8 mouse cellular contexts compared by ENCODE assay signal in genomic region chr2:174564817-174565216, GRCm38 (mm10).
DNase-seq lines count a peak whose midpoint lies in the region; ATAC-seq and TF ChIP-seq lines count a peak whose summit lies in the region.
"Had no signal": no experiment of that assay in that cellular context is flagged by ENCODE, and none has a peak within 500 bp of the region (broad histone marks: within the 10 kb centered on the region; RNA-seq: fewer than 3 reads in every experiment).

No protein-coding gene starts in this region.

- no peak overlapping the region for H3K4me2 ChIP-seq in liver, embryonic 12.5 days
- H3K4me2 ChIP-seq in forebrain, embryonic 16.5 days (ENCODE audit: low read length), result no peak overlapping the region
- H3K4me2 ChIP-seq in midbrain, postnatal 0 days (ENCODE audit: low read depth, low read length, poor library complexity, severe bottlenecking), result no peak overlapping the region

- no peaks in the 10 kb centered on the region for H3K27me3 ChIP-seq in liver, embryonic 12.5 days (replicated peaks)
- H3K27me3 ChIP-seq in forebrain, embryonic 16.5 days (replicated peaks; ENCODE audit: control insufficient read depth, insufficient read depth, low read length), result no peaks in the 10 kb centered on the region
- H3K27me3 ChIP-seq in midbrain, postnatal 0 days (ENCODE audit: insufficient read depth, low read length), result no peaks in the 10 kb centered on the region

- H3K27ac ChIP-seq in liver, embryonic 12.5 days, result no peak overlapping the region
- H3K27ac ChIP-seq in forebrain, embryonic 16.5 days (ENCODE audit: low read length), result no peak overlapping the region; the same call in 1 of the 2 replicates
- H3K27ac ChIP-seq in midbrain, postnatal 0 days (ENCODE audit: low read depth, low read length), result peak overlapping the region; percentile 68
- H3K27ac ChIP-seq: kidney, postnatal 0 days had no signal

- no peak overlapping the region for H3K4me3 ChIP-seq in liver, embryonic 12.5 days
- no peak overlapping the region for H3K4me3 ChIP-seq in forebrain, embryonic 16.5 days (replicated peaks; ENCODE audit: low read length)
- H3K4me3 ChIP-seq in midbrain, postnatal 0 days (ENCODE audit: low read depth, low read length), result no peak overlapping the region

- DNase-seq in liver, result no peak
- DNase-seq in embryo, embryonic 10.5 days (ENCODE audit: low spot score), result peak; percentile 30
- peak; percentile 73 for DNase-seq in midbrain, postnatal 0 days (ENCODE audit: low spot score)
- DNase-seq in cerebellum, adult 11-12 months, result no peak
- DNase-seq in right cerebral cortex, postnatal 36 days (ENCODE audit: low spot score in 2 of 2), result no peak

- ATAC-seq in liver, embryonic 12.5 days, result 0 out of 2 replicates have a peak, but pooled peaks have one; percentile 12
- ATAC-seq in forebrain, embryonic 16.5 days, result peak; percentile 86
- ATAC-seq in midbrain, postnatal 0 days (ENCODE audit: low FRiP score), result peak; percentile 87

- H3K36me3 ChIP-seq in liver, embryonic 12.5 days, result no peaks in the 10 kb centered on the region
- H3K36me3 ChIP-seq in forebrain, embryonic 16.5 days (ENCODE audit: control insufficient read depth, insufficient read depth), result no peaks in the 10 kb centered on the region
- H3K36me3 ChIP-seq in midbrain, postnatal 0 days (ENCODE audit: insufficient read depth, low read length), result no peaks in the 10 kb centered on the region

- TF ChIP-seq CTCF in midbrain, postnatal 0 days (IDR thresholded peaks at IDR 0.05), result no peak

- 0 out of 2 replicates have a peak, but pooled peaks cover 6% of the 10 kb centered on the region for H3K4me1 ChIP-seq in liver, embryonic 12.5 days
- H3K4me1 ChIP-seq in forebrain, embryonic 16.5 days (replicated peaks; ENCODE audit: control insufficient read depth, insufficient read depth, low read length), result peaks cover 3% of the 10 kb centered on the region; the same call in 1 of the 2 replicates
- H3K4me1 ChIP-seq in midbrain, postnatal 0 days (ENCODE audit: insufficient read depth, low read length), result peaks cover 9% of the 10 kb centered on the region; the same call in 1 of the 2 replicates

- no peak overlapping the region for H3K9ac ChIP-seq in liver, embryonic 12.5 days
- no peak overlapping the region for H3K9ac ChIP-seq in forebrain, embryonic 16.5 days (replicated peaks; ENCODE audit: low read depth, low read length)
- no peak overlapping the region for H3K9ac ChIP-seq in midbrain, postnatal 0 days (replicated peaks; ENCODE audit: low read length, poor library complexity, severe bottlenecking)

- no peaks in the 10 kb centered on the region for H3K9me3 ChIP-seq in liver, embryonic 12.5 days (replicated peaks)
- no peaks in the 10 kb centered on the region for H3K9me3 ChIP-seq in forebrain, embryonic 16.5 days (ENCODE audit: control insufficient read depth, low read length)
- H3K9me3 ChIP-seq in midbrain, postnatal 0 days (ENCODE audit: low read length), result no peaks in the 10 kb centered on the region

- 32% methylated on average over 5 of the region's 5 CpGs for WGBS in liver, embryonic 12.5 days (ENCODE audit: insufficient replicate concordance)
- 16% methylated on average over 5 of the region's 5 CpGs for WGBS in forebrain, embryonic 16.5 days
- 8% methylated on average over 5 of the region's 5 CpGs for WGBS in midbrain, postnatal 0 days

Comparison
In these comparisons a context has a peak if more than half of its experiments do, and no peak if none do; other contexts are left out.
1. ATAC-seq: peak in every context shown above with its lines; median percentile 87 in midbrain, postnatal 0 days; 86 in forebrain, embryonic 16.5 days; 12 in liver, embryonic 12.5 days.
2. DNase-seq: peak in embryo, embryonic 10.5 days (single experiment) and midbrain, postnatal 0 days (single experiment); none in liver (single experiment), cerebellum, adult 11-12 months (single experiment) and right cerebral cortex, postnatal 36 days (0 of 2).